Mouse (Mus musculus): ENCODE data around the gene Pitpnm3.

Gene Pitpnm3

DNA sequence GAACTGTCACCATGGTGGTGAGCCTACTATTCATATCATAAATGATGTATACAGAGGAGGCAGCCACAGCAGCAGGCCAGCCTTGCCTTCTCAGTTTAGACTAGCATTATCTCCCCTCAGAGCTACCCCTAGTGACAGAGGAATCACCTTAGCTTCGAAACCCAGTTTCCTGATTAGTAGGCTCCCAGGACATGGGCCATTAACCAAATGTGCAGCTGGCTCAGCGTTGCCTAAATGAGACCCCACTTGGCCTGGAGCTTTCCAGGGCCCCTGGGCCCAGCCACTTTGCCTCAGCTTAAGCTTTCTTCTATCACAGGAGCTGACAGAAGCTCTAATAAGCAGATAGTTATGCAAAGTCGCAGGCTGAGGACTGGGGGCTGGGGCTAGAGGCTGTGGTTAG, 39.6 kb downstream of the Pitpnm3 start:
- no peak for DNase-seq (ENCODE audit: low spot score)

DNA sequence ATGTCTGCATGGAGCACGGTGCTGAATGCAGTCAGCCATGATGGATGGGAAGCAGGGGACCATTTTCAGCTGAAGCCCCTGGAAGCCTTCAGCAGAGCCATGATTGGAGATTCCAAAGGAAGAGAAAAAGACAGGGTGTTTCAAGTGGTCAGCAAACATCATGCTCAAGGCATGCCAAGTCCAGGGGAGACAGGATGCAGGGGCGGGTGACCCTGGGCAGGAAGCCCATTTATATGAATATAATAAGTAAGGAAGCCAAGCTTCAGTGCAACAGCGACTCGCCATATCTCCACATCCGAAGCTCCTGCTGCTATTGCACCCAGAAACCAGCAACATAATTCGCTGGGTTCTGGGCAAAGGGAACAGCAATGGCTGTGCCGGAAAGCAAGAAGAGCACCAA, 41.1 kb downstream of the Pitpnm3 start:
- peak; percentile 69 for DNase-seq (ENCODE audit: low spot score)

DNA sequence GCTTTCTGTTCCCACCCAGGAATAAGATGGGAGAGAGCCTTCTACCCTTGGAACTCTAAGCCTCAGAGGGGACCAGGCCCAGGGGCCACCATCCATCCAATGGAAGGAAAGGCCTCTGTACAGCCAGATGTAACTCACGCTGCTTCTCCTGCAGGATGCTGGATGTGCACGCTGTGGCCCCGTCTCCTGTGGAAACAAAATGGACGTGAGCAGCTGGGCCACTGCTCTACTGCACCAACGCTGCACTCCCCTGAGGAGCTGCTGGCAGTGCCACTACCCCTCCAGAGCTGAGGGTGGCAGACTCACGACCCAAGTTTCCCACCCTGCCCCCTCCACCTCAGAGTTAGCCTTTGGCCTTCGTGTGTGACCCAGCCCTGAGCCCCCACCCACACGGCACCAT, 43.2 kb downstream of the Pitpnm3 start:
- DNase-seq (ENCODE audit: low spot score): no peak

DNA sequence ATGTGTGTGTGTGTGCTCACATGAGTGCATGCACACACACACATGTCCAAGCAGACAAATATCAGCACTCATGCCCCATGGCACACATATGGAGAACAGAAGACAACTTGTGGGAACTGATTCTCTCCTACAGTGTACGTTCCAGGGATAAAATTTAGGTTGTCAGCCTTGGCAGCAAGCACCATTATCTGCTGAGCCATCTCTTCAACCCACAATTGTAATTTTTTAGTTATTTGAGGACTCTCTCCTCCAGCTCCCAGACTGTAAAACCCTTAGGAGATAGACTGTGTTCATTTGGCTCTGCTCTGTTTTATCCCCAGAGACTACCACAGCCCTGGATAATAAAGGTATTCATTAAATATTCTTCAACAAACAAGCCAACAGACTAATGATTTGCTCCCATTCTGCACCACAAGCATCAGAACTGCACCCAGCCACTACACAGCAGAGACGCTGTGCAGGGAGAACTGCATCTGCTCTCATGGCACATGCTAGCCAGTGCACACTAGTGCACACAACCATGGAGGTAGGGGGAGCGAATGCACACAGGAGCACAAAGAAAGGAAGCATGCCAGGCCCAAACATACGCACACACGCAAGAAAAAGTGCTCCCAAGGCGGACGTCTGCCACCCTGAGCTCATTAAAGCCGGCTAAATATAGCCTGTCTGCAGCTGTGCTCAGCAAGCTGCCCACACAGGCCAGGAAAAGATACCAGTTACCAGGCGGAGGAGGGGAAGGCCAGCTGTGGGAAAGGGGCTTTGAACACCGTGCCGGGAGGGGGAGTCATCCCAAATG, 49.1 kb downstream of the Pitpnm3 start:
- no peak for DNase-seq (ENCODE audit: low spot score)

DNA sequence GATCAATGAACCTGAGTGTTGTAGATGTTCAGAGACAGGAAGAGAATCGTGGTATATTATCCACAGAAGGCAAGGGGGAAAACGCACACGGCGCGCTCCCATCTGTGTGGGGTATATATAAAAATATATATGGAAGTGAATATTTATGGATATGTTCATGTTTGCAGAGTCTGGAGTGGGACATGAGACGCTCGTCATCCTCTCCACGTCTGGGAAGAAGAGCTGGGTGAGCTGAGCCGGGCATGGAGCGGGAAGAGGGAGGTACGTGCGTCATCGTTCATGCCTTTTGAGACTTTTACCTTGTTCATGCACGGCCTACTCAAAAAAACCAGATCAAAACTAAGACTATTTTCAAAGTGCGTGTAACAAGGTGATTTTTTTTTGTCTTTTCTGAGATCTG, 51.2 kb downstream of the Pitpnm3 start:
- DNase-seq (ENCODE audit: low spot score): no peak

DNA sequence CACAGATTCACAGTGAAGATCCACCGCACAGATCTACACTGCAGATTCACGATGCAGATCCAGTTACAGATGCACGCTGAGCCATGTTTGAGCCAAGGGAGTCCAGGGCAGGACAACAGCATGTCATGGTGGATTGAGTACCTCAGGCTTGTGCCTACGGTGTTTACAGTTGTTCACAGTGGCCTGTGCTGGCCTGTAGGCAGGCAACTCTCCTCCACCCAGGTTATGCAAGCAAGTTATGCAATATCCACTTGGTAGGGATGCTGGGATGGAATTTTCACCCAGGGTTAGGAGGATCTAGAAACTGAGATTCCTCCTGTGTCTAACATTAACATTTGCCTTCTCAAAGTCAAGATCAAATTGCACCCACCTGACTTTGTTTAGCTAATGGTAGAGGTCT, 53.0 kb downstream of the Pitpnm3 start:
- no peak for DNase-seq (ENCODE audit: low spot score)

DNA sequence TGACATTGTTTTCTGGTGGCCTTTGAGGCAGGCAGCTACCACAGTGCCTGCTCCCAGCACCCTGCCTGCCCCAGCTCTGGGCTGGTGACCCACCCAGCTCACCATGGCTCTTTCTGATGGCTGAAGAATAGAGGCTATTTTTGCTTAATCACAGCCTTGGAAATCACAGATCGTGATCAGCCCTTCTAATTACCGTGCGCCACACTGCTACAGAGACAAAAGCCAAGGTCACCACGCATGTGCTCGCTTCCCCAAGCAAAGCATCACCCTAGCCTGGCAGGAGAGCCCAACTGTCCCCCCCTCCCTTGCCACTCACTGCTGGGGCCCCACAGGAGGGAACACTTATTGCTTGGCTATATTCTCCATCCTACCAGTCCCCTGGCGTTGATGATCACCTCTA, 55.1 kb downstream of the Pitpnm3 start:
- DNase-seq (ENCODE audit: low spot score): no peak

DNA sequence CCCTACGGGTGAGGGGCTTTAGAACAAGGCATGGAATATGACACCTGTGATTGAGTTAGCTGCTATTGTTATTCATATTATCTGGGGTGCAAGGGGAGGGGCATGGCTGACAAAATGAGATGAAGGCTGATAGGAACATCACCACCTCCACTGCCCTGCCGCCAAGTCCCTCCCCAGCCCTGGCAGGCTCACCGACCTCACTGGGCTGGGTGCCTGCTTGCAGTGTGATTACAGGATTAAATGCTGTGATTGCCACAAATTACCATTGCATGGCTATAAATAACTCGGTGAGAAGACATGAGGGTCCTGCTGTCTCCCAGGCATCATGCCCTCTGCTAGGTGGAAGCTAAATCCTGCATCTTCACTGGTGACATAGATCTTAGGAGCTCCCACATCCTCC, 56.9 kb downstream of the Pitpnm3 start:
- no peak for DNase-seq (ENCODE audit: low spot score)

DNA sequence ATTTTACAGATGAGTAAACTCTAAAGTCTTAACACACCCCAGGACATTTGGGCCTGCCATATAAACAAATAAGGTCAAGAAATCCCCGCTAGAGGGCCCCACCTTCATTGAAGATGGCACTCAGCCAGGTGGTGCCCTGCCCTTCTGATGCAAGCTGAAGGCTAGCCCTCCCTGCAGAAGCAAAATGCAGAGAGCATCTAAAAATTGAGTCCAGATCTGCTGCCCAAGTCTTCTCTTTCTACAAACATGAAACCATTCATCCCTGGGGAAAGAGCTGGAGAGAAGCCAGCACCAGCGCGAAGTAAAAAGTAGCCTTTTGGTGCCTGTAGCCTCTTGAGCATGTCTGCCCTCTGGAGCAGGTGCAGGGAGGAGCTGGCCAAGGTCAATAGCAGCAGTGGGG, 57.5 kb downstream of the Pitpnm3 start:
- DNase-seq (ENCODE audit: low spot score): no peak

DNA sequence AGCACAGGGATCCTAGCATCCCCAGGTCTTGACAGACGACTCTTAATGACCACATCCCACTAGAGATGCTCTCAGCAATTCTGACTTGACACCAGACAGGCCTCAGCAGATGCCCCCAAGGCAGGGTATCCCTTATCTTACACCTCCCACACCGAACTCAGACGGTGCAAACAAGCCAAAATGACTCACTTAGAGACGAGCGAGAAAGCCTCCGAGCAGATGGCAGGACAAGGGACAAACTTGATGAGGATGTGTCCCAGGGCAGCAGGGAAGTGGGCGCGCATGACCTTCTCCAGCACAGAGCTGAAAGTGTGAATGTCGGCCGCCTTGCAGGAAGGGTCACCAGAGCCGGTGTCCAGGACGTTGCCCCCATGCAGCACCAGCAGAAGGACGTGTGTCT, 61.3 kb downstream of the Pitpnm3 start:
- DNase-seq (ENCODE audit: low spot score): no peak

DNA sequence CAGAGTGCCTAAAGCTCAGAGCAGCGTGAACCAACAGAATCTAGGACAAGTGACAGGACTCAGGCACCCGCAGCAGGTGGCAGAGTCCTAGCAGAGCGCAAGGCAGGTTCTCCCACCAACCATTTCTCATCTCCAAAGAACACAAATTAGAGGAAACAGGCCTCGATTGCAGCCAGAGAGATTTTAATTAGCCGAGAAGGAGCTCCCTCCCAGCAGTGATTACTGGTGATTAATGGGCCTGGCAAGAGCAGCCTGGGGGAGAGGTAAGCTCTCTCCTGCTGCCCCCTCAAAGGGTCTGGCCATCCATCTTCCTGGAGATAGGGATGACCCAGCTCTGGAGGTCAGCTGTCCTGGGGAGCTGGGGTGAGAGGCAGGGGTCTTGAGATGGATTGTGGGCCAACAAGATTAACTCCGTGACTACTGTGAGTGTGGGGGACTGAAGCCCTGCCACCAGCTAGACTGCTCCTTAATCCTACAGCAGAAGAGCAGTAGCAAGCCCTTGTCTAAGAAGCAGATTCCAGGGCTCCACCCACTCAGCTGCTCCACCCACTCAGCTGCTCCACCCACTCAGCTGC, 63.2 kb downstream of the Pitpnm3 start:
- no peak for DNase-seq (ENCODE audit: low spot score)

DNA sequence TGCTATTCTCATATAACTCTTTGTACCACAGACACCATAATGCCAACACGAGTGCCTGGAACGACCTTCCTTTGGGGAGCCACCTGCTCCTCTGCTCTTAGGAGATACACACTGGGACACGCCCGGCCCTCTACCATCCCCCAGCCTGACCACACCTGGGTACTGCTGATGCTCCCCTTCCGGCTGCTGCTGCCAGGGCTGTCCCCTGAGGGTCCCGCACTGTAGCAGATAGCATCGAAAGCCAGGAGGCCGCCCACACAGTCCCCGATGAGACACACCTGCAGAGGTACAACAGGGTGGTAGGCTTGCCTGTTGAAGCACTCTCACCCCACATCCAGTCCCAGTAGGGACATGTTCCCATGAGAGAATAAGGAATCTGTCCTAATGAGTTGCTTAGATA, 64.8 kb downstream of the Pitpnm3 start:
- no peak for DNase-seq (ENCODE audit: low spot score)

DNA sequence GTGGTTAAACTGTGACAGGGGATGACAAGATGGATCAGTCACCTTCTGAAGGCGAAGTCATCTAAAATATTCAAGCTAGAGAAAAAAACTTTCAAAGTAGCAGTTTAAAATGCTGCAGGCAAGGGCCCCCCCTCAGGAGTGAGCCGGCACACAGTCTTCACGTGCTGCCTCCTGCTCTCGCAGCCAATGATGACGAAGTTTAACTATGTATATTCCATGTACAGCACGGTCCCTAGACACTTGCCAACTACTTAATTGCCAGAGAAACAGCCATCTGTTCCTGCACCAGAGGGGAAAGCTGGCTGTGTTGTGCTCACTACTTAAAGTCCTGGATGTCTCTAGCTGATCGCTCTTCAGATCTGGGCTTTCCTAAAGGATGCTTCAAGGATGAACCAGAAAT, 67.6 kb downstream of the Pitpnm3 start:
- DNase-seq (ENCODE audit: low spot score): no peak

DNA sequence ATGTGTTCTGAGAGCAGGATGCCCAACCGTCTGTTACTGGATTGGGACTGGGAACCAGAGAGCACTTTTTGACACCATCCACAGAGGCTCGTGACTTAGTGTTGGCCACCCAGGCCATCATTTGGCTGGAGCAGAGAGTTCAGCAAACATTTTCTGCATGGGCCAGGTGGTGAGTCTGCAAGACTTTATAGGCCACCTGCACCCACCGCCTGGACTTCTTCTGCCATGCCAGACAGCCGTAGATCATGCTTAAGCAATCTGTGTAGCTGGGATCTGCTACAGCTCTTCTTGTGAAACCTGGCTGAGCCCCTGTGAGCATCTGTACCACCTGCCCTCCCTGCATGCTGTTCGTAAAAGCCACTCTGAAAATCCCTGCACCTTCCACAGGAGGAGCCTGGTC, 68.3 kb downstream of the Pitpnm3 start:
- DNase-seq (ENCODE audit: low spot score): no peak

DNA sequence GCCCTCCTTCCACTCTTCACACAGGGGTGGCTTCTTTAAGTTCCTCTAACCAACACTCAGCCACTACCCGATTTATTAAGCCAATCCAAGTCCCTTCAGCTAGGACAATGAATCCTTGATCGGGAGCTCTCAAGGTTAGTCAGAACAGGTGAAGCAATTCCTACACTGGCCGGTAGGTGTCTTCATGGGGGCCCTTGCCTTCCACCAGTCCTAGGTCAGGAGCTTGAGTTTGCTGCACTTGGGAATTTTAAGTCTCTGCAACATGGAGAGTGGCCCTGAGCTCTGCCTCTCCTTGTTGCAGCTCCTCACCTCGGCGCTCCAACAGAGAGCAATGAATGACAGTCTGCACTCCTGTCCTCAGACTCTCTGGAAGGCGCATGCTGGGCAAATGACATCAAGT, 69.2 kb downstream of the Pitpnm3 start:
- DNase-seq (ENCODE audit: low spot score): peak; percentile 63

DNA sequence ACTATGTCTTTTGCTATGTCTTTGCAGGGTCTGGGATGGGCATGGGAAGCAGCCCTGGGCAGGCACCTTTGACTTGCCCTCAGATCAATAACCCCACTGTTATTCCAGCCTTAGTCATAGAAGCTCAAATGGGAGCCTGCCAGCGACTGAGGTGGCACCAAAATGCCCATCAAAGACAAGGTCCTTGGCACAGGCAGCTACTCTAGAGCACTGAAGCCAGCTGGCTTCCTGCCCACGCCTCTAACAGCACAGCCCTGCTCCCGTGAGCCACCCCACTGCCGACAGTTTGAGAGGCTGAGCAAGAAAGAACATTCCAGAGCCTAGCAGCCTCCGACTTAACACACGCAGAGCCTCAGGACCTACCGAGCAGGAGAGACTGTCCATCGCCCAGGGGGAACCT, 70.5 kb downstream of the Pitpnm3 start:
- DNase-seq (ENCODE audit: low spot score): no peak

DNA sequence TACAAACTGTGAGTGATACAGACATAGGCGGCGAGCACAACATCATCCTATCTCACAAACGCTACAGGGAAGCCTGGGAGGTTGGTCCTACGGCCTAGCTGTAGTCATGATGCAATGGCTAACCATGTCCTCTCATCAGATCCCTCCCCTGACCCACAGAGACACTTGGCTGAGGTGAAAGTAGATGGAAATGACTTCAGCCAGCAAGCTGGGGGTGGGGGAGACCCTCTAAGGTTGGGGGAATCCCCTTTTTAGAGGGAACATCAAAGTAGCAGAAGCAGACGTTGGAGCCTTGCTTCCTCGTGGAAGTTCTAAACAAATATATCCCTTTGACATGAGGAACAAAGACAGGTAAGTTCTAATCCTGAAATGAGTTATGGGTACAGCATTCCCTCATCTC, 71.2 kb downstream of the Pitpnm3 start:
- DNase-seq (ENCODE audit: low spot score): no peak

DNA sequence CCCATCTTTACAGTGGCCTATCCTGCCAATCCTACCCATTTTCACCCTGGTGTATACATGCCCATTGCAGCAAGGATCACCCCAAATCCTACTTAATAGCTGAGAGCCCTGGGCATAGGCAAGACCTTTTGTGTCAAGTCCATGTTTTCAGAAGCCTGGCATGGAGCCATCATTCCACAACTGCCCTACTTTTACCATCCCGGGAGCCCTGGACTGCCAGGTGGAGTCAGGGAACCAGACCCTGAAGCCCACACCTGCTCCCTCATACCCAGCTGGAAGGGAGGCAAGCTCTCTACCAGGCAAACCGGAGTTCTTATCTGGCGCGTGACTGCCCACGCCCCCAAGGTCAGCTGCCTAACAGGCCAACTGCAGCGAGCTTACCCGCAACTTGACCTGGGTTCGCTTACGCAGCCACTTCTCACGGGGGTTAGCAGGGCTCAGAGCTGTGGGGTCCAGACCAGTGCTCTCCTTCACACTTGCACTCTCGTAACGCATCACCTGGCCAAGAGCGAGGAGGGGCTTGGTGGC, 74.4 kb downstream of the Pitpnm3 start:
- DNase-seq (ENCODE audit: low spot score): no peak

DNA sequence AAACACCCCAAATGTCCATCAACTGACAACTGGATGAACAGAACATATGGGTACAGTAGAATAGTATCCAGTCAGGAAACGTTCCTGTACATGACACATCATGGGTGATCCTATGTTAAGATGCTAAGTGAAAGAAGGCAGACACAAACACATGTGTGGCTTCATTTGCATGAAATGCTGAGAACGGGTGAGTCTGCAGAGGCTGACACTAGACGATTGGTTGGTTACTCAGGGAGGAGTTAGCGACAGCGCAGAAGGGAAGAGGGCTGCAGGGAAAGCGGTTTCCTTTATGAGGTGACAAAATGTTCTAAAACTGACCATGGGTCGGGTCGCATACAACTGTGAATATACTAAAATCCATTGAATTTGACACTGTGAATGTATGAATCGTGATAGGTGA, 75.2 kb downstream of the Pitpnm3 start:
- DNase-seq (ENCODE audit: low spot score): no peak

DNA sequence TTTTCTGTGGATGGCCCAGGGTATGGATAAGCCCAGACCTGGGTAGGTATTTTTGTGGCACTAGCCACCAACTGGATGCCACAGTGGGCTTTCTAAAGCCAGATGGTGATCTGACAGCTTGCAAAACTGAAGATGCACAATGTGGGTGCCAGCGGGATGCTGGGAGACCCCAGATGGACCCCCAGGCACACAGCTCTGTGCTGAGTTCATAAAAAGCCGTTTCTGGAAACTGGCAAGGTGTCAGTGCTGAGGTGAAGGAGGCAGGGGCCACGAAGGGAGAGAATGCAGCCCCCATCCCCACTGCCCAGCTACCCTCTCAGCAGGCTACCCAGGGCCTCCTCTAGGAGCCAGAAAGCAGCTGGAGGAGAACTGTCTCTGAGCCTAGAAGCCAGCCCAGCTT, 78.4 kb downstream of the Pitpnm3 start:
- no peak for DNase-seq (ENCODE audit: low spot score)

DNA sequence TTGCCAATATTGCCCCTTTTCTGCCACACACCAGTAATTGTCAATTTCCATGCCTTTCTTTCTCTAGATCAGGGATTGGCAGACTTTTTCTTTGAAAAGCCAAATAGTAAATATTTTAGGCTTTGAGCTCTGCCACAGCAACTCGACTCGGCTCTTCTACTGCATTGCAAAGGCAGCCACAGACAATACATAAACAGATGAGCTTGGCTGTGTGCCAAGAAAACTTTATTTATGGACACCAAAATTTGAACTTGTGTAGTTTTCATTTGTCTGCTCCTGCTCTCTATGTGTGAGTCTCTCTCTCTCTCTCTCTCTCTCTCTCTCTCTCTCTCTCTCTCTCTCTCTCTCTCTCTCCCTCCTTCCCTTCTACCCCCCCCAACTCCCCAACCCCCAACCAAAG, 80.4 kb downstream of the Pitpnm3 start:
- DNase-seq (ENCODE audit: low spot score): no peak

DNA sequence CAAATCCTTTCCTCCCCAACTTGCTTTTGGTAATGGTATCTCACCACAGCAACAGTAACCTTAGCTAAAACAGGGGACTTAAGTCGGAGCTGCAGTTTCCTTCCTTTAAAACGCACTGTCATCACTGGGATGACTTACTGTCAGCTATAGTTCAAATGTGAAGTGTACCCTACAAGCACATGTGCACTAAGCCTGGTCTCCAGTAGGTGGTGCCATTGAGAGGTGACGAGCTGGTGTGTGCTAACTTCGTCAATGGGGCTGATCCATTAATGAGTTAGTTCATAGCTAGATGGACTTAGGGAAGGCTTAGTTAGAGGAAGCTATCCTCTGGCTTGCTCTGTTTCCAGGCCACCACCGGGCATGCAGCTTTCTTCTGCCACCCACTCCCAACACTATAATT, 82.9 kb downstream of the Pitpnm3 start:
- peak; percentile 83 for DNase-seq (ENCODE audit: low spot score)

DNA sequence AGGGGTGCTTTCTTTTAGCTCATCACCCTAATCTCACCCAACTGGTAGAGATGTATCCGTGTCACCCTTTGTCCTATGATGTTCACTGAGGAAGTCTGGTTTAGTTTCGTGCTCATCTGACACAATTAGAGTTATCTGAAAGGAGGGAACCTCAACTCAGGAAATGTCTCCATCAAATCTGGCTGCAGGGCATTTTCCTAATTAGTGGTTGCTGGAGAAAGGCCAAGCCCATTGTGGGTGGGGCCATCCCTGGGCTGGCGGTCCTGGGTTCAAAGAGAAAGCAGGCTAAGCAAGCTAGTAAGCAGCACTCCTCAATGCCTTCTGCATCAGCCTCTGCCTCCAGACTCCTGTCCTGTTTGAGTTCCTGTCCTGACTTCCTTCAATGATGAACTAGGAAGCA, 83.4 kb downstream of the Pitpnm3 start:
- no peak for DNase-seq (ENCODE audit: low spot score)
